Mouse (Mus musculus) fat pad, adult 2 months (tissue): ENCODE measurements at regions not wholly inside any gene's neighbourhood (a gene's known extent, or its start where the extent isn't known, plus 50 kb on each side); places are given as distances from the start of the nearest gene placed in this dataset.
"Not testable (repeated sequence)": the region's sequence is repeated elsewhere in the genome, so short reads cannot be mapped to it uniquely, and the experiment has no call there.

Experiments used
- DNase-seq: peaks from one replicate; pipeline ENCODE4 v3.0.0-alpha.2; 2011; ENCODE audit warnings: low read depth, low spot score; ENCODE audit errors: extremely low read depth

- no peak for DNase-seq
Observed at GRCm38 (mm10) chr7:39727935-39728557, 210.5 kb downstream of the Zfp619 start.

GRCm38 (mm10) chr7:39728930-39729329 is 211.4 kb downstream of the Zfp619 start:
- no peak for DNase-seq

GRCm38 (mm10) chr7:39729723-39730122 is 212.2 kb downstream of the Zfp619 start:
- no peak for DNase-seq

- no peak for DNase-seq
Observed at GRCm38 (mm10) chr7:39732790-39733189, 215.2 kb downstream of the Zfp619 start.

- DNase-seq = not testable (repeated sequence)
Observed at GRCm38 (mm10) chr7:39748395-39748794, 230.8 kb downstream of the Zfp619 start.

GRCm38 (mm10) chr7:39750448-39750847 is 232.9 kb downstream of the Zfp619 start:
- DNase-seq = no peak

GRCm38 (mm10) chr7:39764366-39764765 is 246.8 kb downstream of the Zfp619 start:
- DNase-seq = no peak

- DNase-seq = no peak
Observed at GRCm38 (mm10) chr7:39765094-39765493, 247.5 kb downstream of the Zfp619 start.

GRCm38 (mm10) chr7:39773291-39773690 is 255.7 kb downstream of the Zfp619 start:
- no peak for DNase-seq

- DNase-seq = no peak
Observed at GRCm38 (mm10) chr7:39789321-39789720, 271.8 kb downstream of the Zfp619 start.

GRCm38 (mm10) chr7:39789880-39790279 is 272.3 kb downstream of the Zfp619 start:
- DNase-seq = no peak

GRCm38 (mm10) chr7:39794751-39795150 is 277.2 kb downstream of the Zfp619 start:
- no peak for DNase-seq

- DNase-seq = no peak
Observed at GRCm38 (mm10) chr7:39804276-39804675, 286.7 kb downstream of the Zfp619 start.

GRCm38 (mm10) chr7:39818036-39818435 is 300.5 kb downstream of the Zfp619 start:
- DNase-seq = no peak

- DNase-seq = no peak
Observed at GRCm38 (mm10) chr7:39822550-39823178, 305.1 kb downstream of the Zfp619 start.

- no peak for DNase-seq
Observed at GRCm38 (mm10) chr7:39828378-39828777, 310.8 kb downstream of the Zfp619 start.

GRCm38 (mm10) chr7:39830831-39831230 is 313.3 kb downstream of the Zfp619 start:
- DNase-seq = no peak

- DNase-seq = no peak
Observed at GRCm38 (mm10) chr7:39841988-39842387, 324.4 kb downstream of the Zfp619 start.

- DNase-seq = no peak
Observed at GRCm38 (mm10) chr7:39847914-39848782, 330.6 kb downstream of the Zfp619 start.

GRCm38 (mm10) chr7:39857301-39857700 is 339.7 kb downstream of the Zfp619 start:
- no peak for DNase-seq

- no peak for DNase-seq
Observed at GRCm38 (mm10) chr7:39862835-39863234, 345.3 kb downstream of the Zfp619 start.

GRCm38 (mm10) chr7:39864130-39864529 is 346.6 kb downstream of the Zfp619 start:
- no peak for DNase-seq
